Mouse (Mus musculus): ENCODE measurements around the gene Trpm4. TPM values are rescaled to one million over a fixed set of nuclear protein-coding genes. Genes with fewer than 3 reads are reported as not detected.
"Not testable (repeated sequence)": the region's sequence is repeated elsewhere in the genome, so short reads cannot be mapped to it uniquely, and the experiment has no call there.

Gene Trpm4
- polyA plus RNA-seq, 1 experiment from 2014 or later = 0.85 TPM

DNA sequence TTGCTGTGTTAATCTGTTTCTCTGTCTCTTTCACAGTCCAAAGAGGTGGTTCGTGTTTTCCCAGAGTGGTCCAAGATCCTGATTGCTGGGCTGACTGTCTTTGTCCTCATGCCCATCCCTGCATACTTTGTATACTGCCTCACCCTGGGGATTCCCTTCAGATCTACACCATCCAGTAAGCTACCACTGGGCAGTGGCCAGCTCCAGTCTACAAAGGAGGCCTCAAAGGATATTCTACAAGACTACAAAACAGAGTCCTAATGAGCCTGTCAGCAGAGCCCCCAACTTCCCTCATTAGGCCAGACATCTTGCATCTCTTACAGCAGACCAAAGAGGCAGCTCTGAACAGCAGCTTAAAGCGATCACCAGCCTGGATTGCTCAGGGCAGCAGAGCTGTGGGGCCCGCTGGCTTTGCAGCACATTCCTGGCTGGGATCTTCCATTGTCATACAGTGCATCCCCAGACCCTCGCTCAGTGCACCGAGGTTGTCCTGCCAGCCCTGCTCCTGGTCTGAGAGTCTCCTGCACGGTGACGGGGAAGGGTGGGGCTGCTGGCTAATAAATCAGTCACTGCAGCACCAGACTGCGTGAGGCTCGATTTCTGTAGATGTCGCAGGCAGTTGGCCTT, 60.7 kb downstream of the Trpm4 start:
- Histone ChIP-seq H3K27me3 (peaks cover 12% of the 10 kb centered on the region; the same call in 1 of the 2 replicates), H3K4me1 (replicated peaks) (peaks cover 5% of the 10 kb centered on the region), H3K4me3 (replicated peaks) (no peak overlapping the region), H3K4me2 (no peak overlapping the region), H3K36me3 (no peaks in the 10 kb centered on the region), H3K27ac (no peak overlapping the region), H3K9me3 (replicated peaks) (no peaks in the 10 kb centered on the region), H3K9ac (no peak overlapping the region)
- DNase-seq (no peak), ATAC-seq (ENCODE audit: low read depth) (no peak)
- 64% methylated on average over 10 of the region's 10 CpGs for WGBS (ENCODE audit: insufficient replicate concordance)

DNA sequence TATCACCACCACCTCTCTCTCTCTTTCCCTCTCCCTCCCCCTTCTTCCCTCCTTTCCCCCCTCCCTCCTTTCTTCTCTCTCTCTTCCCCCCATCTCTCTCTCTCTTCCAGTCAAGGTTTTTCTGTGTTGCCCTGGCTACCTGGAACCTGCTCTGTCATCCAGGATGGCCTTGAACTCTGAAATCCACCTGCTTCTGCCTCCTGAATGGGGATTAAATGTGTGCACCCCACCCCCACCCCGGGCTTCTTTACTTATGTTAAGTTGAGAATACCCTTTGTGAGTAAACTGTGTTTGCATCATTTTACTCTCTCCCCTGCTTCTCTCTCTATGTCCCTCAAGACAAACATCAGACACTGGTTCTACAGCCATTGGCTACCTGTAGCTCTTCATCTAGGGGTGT, 68.1 kb downstream of the Trpm4 start:
- Histone ChIP-seq H3K27me3 (peaks cover 25% of the 10 kb centered on the region), H3K36me3 (no peaks in the 10 kb centered on the region), H3K9me3 (replicated peaks) (no peaks in the 10 kb centered on the region), H3K4me3 (replicated peaks) (no peak overlapping the region), H3K9ac (no peak overlapping the region), H3K27ac (no peak overlapping the region), H3K4me1 (replicated peaks) (no peaks in the 10 kb centered on the region), H3K4me2 (no peak overlapping the region)
- DNase-seq (no peak), ATAC-seq (ENCODE audit: low read depth) (no peak)
- 36% methylated on average over 1 of the region's 1 CpGs for WGBS (ENCODE audit: insufficient replicate concordance)

GRCm38 (mm10) chr7:45264348-45264747, 69.2 kb downstream of the Trpm4 start:
- DNase-seq = no peak
- H3K4me2 ChIP-seq = no peak overlapping the region
- ATAC-seq (ENCODE audit: low read depth) = no peak
- no peaks in the 10 kb centered on the region for H3K36me3 ChIP-seq
- no peaks in the 10 kb centered on the region for H3K9me3 ChIP-seq (replicated peaks)
- H3K9ac ChIP-seq = no peak overlapping the region
- H3K4me3 ChIP-seq (replicated peaks) = no peak overlapping the region
- WGBS (ENCODE audit: insufficient replicate concordance) = 44% methylated on average over 3 of the region's 3 CpGs
- no peaks in the 10 kb centered on the region for H3K4me1 ChIP-seq (replicated peaks)
- H3K27me3 ChIP-seq = peaks cover 30% of the 10 kb centered on the region
- H3K27ac ChIP-seq = no peak overlapping the region

- no peak overlapping the region for H3K27ac ChIP-seq
- no peak for ATAC-seq (ENCODE audit: low read depth)
- H3K36me3 ChIP-seq = no peaks in the 10 kb centered on the region
- no peak overlapping the region for H3K9ac ChIP-seq
- H3K9me3 ChIP-seq (replicated peaks) = no peaks in the 10 kb centered on the region
- H3K4me2 ChIP-seq = no peak overlapping the region
- 54% methylated on average over 7 of the region's 7 CpGs for WGBS (ENCODE audit: insufficient replicate concordance)
- no peaks in the 10 kb centered on the region for H3K4me1 ChIP-seq (replicated peaks)
- peaks cover 26% of the 10 kb centered on the region for H3K27me3 ChIP-seq
- DNase-seq = no peak
- H3K4me3 ChIP-seq (replicated peaks) = no peak overlapping the region
Observed at GRCm38 (mm10) chr7:45263006-45263607, 70.5 kb downstream of the Trpm4 start.

GRCm38 (mm10) chr7:45262266-45262665, 71.3 kb downstream of the Trpm4 start:
- Histone ChIP-seq H3K27me3 (peaks cover 18% of the 10 kb centered on the region), H3K9ac (no peak overlapping the region), H3K4me3 (replicated peaks) (no peak overlapping the region), H3K4me1 (replicated peaks) (no peaks in the 10 kb centered on the region), H3K9me3 (replicated peaks) (no peaks in the 10 kb centered on the region), H3K4me2 (no peak overlapping the region), H3K36me3 (no peaks in the 10 kb centered on the region), H3K27ac (no peak overlapping the region)
- no peak for ATAC-seq (ENCODE audit: low read depth)
- 42% methylated on average over 7 of the region's 7 CpGs for WGBS (ENCODE audit: insufficient replicate concordance)
- DNase-seq = no peak

- Histone ChIP-seq H3K4me2 (no peak overlapping the region), H3K9ac (no peak overlapping the region), H3K36me3 (no peaks in the 10 kb centered on the region), H3K4me3 (replicated peaks) (no peak overlapping the region), H3K9me3 (replicated peaks) (no peaks in the 10 kb centered on the region), H3K27ac (no peak overlapping the region), H3K4me1 (replicated peaks) (no peaks in the 10 kb centered on the region), H3K27me3 (peaks cover 15% of the 10 kb centered on the region)
- 64% methylated on average over 8 of the region's 8 CpGs for WGBS (ENCODE audit: insufficient replicate concordance)
- no peak for ATAC-seq (ENCODE audit: low read depth)
- DNase-seq = no peak
Observed at GRCm38 (mm10) chr7:45259281-45259680, 74.3 kb downstream of the Trpm4 start.

DNA sequence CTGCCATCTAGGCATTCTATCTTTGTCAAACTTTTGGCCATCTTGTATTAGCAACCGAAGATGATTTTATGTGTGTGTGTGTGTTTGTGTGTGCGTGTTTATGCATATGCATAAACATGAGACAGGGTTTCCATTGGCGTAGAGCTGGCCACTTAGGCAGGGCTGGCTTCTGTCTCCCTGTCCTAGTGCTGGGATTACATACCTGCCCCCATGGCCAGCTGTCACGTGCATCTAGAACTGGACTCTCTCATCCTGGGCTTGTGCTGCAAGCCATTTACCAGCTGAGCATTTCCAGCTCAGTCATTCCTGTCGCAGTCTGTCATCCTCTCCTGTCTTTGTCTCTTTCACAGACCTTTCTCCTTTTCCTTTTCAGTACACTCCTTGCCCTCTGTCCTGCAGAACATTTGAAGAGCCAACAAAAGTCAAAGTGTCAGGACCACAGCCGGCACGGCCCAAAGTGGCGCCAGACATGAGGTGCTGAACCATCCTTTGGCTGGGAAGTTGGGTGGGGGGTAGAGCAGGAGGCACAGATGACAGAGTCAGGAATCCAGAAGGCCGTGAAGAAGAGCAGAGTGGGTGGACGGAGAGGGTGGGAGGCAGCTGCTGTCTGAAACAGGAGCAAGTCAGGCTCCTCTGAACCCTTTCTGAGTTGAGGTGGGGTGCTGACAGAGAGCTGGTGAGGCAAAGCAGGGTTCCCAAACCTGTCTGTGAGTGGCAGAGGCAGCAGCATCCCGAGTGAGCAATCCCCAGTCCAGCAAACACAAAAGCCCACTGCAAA, 76.3 kb downstream of the Trpm4 start:
- H3K4me3 ChIP-seq (replicated peaks) = no peak overlapping the region
- no peaks in the 10 kb centered on the region for H3K4me1 ChIP-seq (replicated peaks)
- WGBS (ENCODE audit: insufficient replicate concordance) = 56% methylated on average over 11 of the region's 11 CpGs
- H3K4me2 ChIP-seq = no peak overlapping the region
- DNase-seq = no peak
- H3K36me3 ChIP-seq = no peaks in the 10 kb centered on the region
- no peak overlapping the region for H3K27ac ChIP-seq
- H3K27me3 ChIP-seq = peaks cover 15% of the 10 kb centered on the region
- ATAC-seq (ENCODE audit: low read depth) = no peak
- H3K9ac ChIP-seq = no peak overlapping the region
- no peaks in the 10 kb centered on the region for H3K9me3 ChIP-seq (replicated peaks)

DNA sequence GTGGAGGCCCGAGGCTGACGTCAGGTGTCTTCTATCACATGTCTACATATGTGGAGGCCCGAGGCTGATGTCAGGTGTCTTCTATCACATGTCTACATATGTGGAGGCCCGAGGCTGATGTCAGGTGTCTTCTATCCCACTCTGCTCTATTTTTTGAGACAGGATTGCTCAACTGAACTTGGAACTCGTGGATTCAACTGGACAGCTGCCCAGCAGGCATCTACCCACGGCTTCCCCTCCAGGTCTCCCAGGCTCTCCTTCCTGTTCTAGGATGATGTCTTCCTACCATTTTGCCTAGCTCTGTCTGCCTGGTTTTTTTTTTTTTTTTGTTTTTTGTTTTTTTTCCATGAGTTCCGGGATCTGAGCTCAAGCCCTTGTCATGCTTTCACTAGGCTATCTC, 77.8 kb downstream of the Trpm4 start:
- not testable (repeated sequence) for ATAC-seq (ENCODE audit: low read depth); H3K4me3 ChIP-seq (replicated peaks); H3K9me3 ChIP-seq (replicated peaks); DNase-seq; H3K4me2 ChIP-seq; H3K4me1 ChIP-seq (replicated peaks); H3K36me3 ChIP-seq; H3K9ac ChIP-seq; H3K27ac ChIP-seq
- peaks cover 14% of the 10 kb centered on the region for H3K27me3 ChIP-seq
- WGBS (ENCODE audit: insufficient replicate concordance) = 61% methylated on average over 6 of the region's 7 CpGs

- H3K9ac ChIP-seq = no peak overlapping the region
- H3K27ac ChIP-seq = no peak overlapping the region
- no peak overlapping the region for H3K4me2 ChIP-seq
- H3K9me3 ChIP-seq (replicated peaks) = no peaks in the 10 kb centered on the region
- H3K27me3 ChIP-seq = peaks cover under 1% of the 10 kb centered on the region; the same call in 1 of the 2 replicates
- H3K36me3 ChIP-seq = no peaks in the 10 kb centered on the region
- no peak for DNase-seq
- no peak for ATAC-seq (ENCODE audit: low read depth)
- 72% methylated on average over 8 of the region's 8 CpGs for WGBS (ENCODE audit: insufficient replicate concordance)
- H3K4me1 ChIP-seq (replicated peaks) = no peaks in the 10 kb centered on the region
- no peak overlapping the region for H3K4me3 ChIP-seq (replicated peaks)
Observed at GRCm38 (mm10) chr7:45253806-45254205, 79.8 kb downstream of the Trpm4 start.
